Mouse (Mus musculus) midbrain, embryonic 15.5 days (tissue): ENCODE measurements at regions not wholly inside any gene's neighbourhood (a gene's known extent, or its start where the extent isn't known, plus 50 kb on each side); places are given as distances from the start of the nearest gene placed in this dataset.

Experiments used
- ATAC-seq: fragments of 200-750 bp; cut with Nextera tagmentation; replicated peaks from 2 replicates; pipeline ENCODE4 v1.8.0; 2017; ENCODE audit warnings: moderate TSS enrichment
- H3K27ac ChIP-seq: fragments of 300-500 bp; sonication (generic); 2 replicates; pipeline ENCODE4 v1.5.1; 2015; ENCODE audit warnings: mild to moderate bottlenecking, inconsistent platforms
- H3K27me3 ChIP-seq: fragments of 300-500 bp; sonication (generic); replicated peaks from 2 replicates; pipeline ENCODE4 v1.6.1; 2015; ENCODE audit warnings: inconsistent platforms
- H3K36me3 ChIP-seq: fragments of 300-500 bp; sonication (generic); replicated peaks from 2 replicates; pipeline ENCODE4 v1.6.1; 2015; ENCODE audit warnings: inconsistent platforms
- H3K4me1 ChIP-seq: fragments of 300-500 bp; sonication (generic); 2 replicates; pipeline ENCODE4 v1.6.1; 2015; ENCODE audit warnings: inconsistent platforms
- H3K4me2 ChIP-seq: fragments of 300-500 bp; sonication (generic); 2 replicates; pipeline ENCODE4 v1.6.1; 2015; ENCODE audit warnings: inconsistent platforms, mild to moderate bottlenecking, moderate library complexity
- H3K4me3 ChIP-seq: fragments of 300-500 bp; sonication (generic); 2 replicates; pipeline ENCODE4 v1.5.1; 2015; ENCODE audit warnings: mild to moderate bottlenecking, inconsistent platforms
- H3K9ac ChIP-seq: fragments of 300-500 bp; sonication (generic); 2 replicates; pipeline ENCODE4 v1.6.1; 2015; ENCODE audit warnings: mild to moderate bottlenecking, inconsistent platforms
- H3K9me3 ChIP-seq: fragments of 300-500 bp; sonication (generic); 2 replicates; pipeline ENCODE4 v1.6.1; 2016; ENCODE audit warnings: inconsistent platforms
- WGBS: fragments of 180-500 bp; shearing (Covaris S2); methylation state at CpG from one replicate; pipeline ENCODE4 v1.1.7; 2015; ENCODE audit warnings: mixed read lengths; 5-methylcytosine and 5-hydroxymethylcytosine counted together

- ATAC-seq, result no peak
- WGBS, result 10% methylated on average over 1 of the region's 1 CpGs
- no peak overlapping the region for H3K4me3 ChIP-seq
- 0 out of 2 replicates have a peak, but pooled peaks cover 4% of the 10 kb centered on the region for H3K4me1 ChIP-seq
- H3K27me3 ChIP-seq, result no peaks in the 10 kb centered on the region
- no peaks in the 10 kb centered on the region for H3K36me3 ChIP-seq
- no peak overlapping the region for H3K9ac ChIP-seq
- H3K4me2 ChIP-seq, result no peak overlapping the region
- no peaks in the 10 kb centered on the region for H3K9me3 ChIP-seq
- no peak overlapping the region for H3K27ac ChIP-seq
Observed at GRCm38 (mm10) chr14:24850491-24850890, 363.6 kb downstream of the Rps24 start.

GRCm38 (mm10) chr14:24854459-24854858 is 367.5 kb downstream of the Rps24 start:
- ATAC-seq, result no peak
- Histone ChIP-seq H3K9ac (no peak overlapping the region), H3K36me3 (no peaks in the 10 kb centered on the region), H3K9me3 (no peaks in the 10 kb centered on the region), H3K4me3 (no peak overlapping the region), H3K27ac (no peak overlapping the region), H3K4me1 (0 out of 2 replicates have a peak, but pooled peaks cover 4% of the 10 kb centered on the region), H3K27me3 (no peaks in the 10 kb centered on the region), H3K4me2 (no peak overlapping the region)
- WGBS, result 55% methylated on average over 4 of the region's 4 CpGs

GRCm38 (mm10) chr14:24862171-24862570 is 375.2 kb downstream of the Rps24 start:
- no peak for ATAC-seq
- no peaks in the 10 kb centered on the region for H3K27me3 ChIP-seq
- H3K36me3 ChIP-seq, result no peaks in the 10 kb centered on the region
- no peak overlapping the region for H3K4me3 ChIP-seq
- H3K27ac ChIP-seq, result no peak overlapping the region
- no peak overlapping the region for H3K9ac ChIP-seq
- H3K4me1 ChIP-seq, result no peaks in the 10 kb centered on the region
- no peak overlapping the region for H3K4me2 ChIP-seq
- WGBS, result 84% methylated on average over 8 of the region's 8 CpGs
- no peaks in the 10 kb centered on the region for H3K9me3 ChIP-seq

- H3K27me3 ChIP-seq, result no peaks in the 10 kb centered on the region
- H3K4me1 ChIP-seq, result no peaks in the 10 kb centered on the region
- WGBS, result 74% methylated on average over 7 of the region's 7 CpGs
- H3K9me3 ChIP-seq, result no peaks in the 10 kb centered on the region
- no peak overlapping the region for H3K27ac ChIP-seq
- ATAC-seq, result no peak
- no peak overlapping the region for H3K4me2 ChIP-seq
- no peak overlapping the region for H3K9ac ChIP-seq
- no peaks in the 10 kb centered on the region for H3K36me3 ChIP-seq
- no peak overlapping the region for H3K4me3 ChIP-seq
Observed at GRCm38 (mm10) chr14:24862661-24863060, 375.7 kb downstream of the Rps24 start.

GRCm38 (mm10) chr14:24863116-24863515 is 376.2 kb downstream of the Rps24 start:
- Histone ChIP-seq H3K9me3 (no peaks in the 10 kb centered on the region), H3K36me3 (no peaks in the 10 kb centered on the region), H3K27ac (no peak overlapping the region), H3K4me2 (no peak overlapping the region), H3K4me3 (no peak overlapping the region), H3K4me1 (no peaks in the 10 kb centered on the region), H3K27me3 (no peaks in the 10 kb centered on the region), H3K9ac (no peak overlapping the region)
- WGBS, result 75% methylated on average over 8 of the region's 8 CpGs
- ATAC-seq, result no peak

- H3K36me3 ChIP-seq, result no peaks in the 10 kb centered on the region
- H3K27me3 ChIP-seq, result no peaks in the 10 kb centered on the region
- ATAC-seq, result peak; percentile 30; the same call in 1 of the 2 replicates
- H3K27ac ChIP-seq, result 0 out of 2 replicates have a peak overlapping the region, but pooled peaks have one; percentile 21
- no peak overlapping the region for H3K4me2 ChIP-seq
- H3K4me3 ChIP-seq, result no peak overlapping the region
- H3K9me3 ChIP-seq, result no peaks in the 10 kb centered on the region
- H3K9ac ChIP-seq, result no peak overlapping the region
- WGBS, result 73% methylated on average over 6 of the region's 6 CpGs
- H3K4me1 ChIP-seq, result no peaks in the 10 kb centered on the region
Observed at GRCm38 (mm10) chr14:24865579-24866230, 378.8 kb downstream of the Rps24 start.

GRCm38 (mm10) chr14:24867816-24868215 is 380.9 kb downstream of the Rps24 start:
- H3K9me3 ChIP-seq, result no peaks in the 10 kb centered on the region
- H3K4me1 ChIP-seq, result no peaks in the 10 kb centered on the region
- H3K27me3 ChIP-seq, result no peaks in the 10 kb centered on the region
- WGBS, result 92% methylated on average over 6 of the region's 6 CpGs
- H3K27ac ChIP-seq, result no peak overlapping the region
- no peak for ATAC-seq
- H3K4me2 ChIP-seq, result no peak overlapping the region
- H3K4me3 ChIP-seq, result no peak overlapping the region
- H3K9ac ChIP-seq, result no peak overlapping the region
- H3K36me3 ChIP-seq, result no peaks in the 10 kb centered on the region

GRCm38 (mm10) chr14:24868756-24869155 is 381.8 kb downstream of the Rps24 start:
- ATAC-seq, result no peak
- H3K4me3 ChIP-seq, result no peak overlapping the region
- H3K27me3 ChIP-seq, result no peaks in the 10 kb centered on the region
- H3K4me1 ChIP-seq, result no peaks in the 10 kb centered on the region
- H3K27ac ChIP-seq, result no peak overlapping the region
- no peaks in the 10 kb centered on the region for H3K9me3 ChIP-seq
- no peak overlapping the region for H3K4me2 ChIP-seq
- 85% methylated on average over 6 of the region's 6 CpGs for WGBS
- H3K9ac ChIP-seq, result no peak overlapping the region
- H3K36me3 ChIP-seq, result no peaks in the 10 kb centered on the region

- Histone ChIP-seq H3K9ac (no peak overlapping the region), H3K4me1 (peaks cover 9% of the 10 kb centered on the region), H3K36me3 (no peaks in the 10 kb centered on the region), H3K27me3 (no peaks in the 10 kb centered on the region), H3K4me3 (no peak overlapping the region), H3K4me2 (no peak overlapping the region), H3K27ac (no peak overlapping the region), H3K9me3 (no peaks in the 10 kb centered on the region)
- ATAC-seq, result no peak
- WGBS, result 92% methylated on average over 3 of the region's 3 CpGs
Observed at GRCm38 (mm10) chr14:24870246-24870645, 383.3 kb downstream of the Rps24 start.

GRCm38 (mm10) chr14:24871392-24871998 is 384.6 kb downstream of the Rps24 start:
- Histone ChIP-seq H3K27me3 (no peaks in the 10 kb centered on the region), H3K36me3 (no peaks in the 10 kb centered on the region), H3K4me1 (peaks cover 22% of the 10 kb centered on the region), H3K4me2 (no peak overlapping the region), H3K27ac (no peak overlapping the region), H3K9ac (no peak overlapping the region), H3K4me3 (no peak overlapping the region), H3K9me3 (no peaks in the 10 kb centered on the region)
- WGBS, result 75% methylated on average over 10 of the region's 10 CpGs
- no peak for ATAC-seq

- H3K4me2 ChIP-seq, result no peak overlapping the region
- ATAC-seq, result no peak
- no peak overlapping the region for H3K4me3 ChIP-seq
- H3K9me3 ChIP-seq, result no peaks in the 10 kb centered on the region
- 44% methylated on average over 3 of the region's 3 CpGs for WGBS
- peaks cover 23% of the 10 kb centered on the region for H3K4me1 ChIP-seq
- H3K36me3 ChIP-seq, result no peaks in the 10 kb centered on the region
- no peak overlapping the region for H3K27ac ChIP-seq
- H3K27me3 ChIP-seq, result no peaks in the 10 kb centered on the region
- H3K9ac ChIP-seq, result no peak overlapping the region
Observed at GRCm38 (mm10) chr14:24872931-24873330, 386.0 kb downstream of the Rps24 start.

- no peak for ATAC-seq
- H3K36me3 ChIP-seq, result no peaks in the 10 kb centered on the region
- H3K27me3 ChIP-seq, result no peaks in the 10 kb centered on the region
- H3K9ac ChIP-seq, result no peak overlapping the region
- peaks cover 23% of the 10 kb centered on the region for H3K4me1 ChIP-seq
- no peak overlapping the region for H3K4me2 ChIP-seq
- WGBS, result 98% methylated on average over 3 of the region's 3 CpGs
- no peak overlapping the region for H3K4me3 ChIP-seq
- H3K27ac ChIP-seq, result no peak overlapping the region
- no peaks in the 10 kb centered on the region for H3K9me3 ChIP-seq
Observed at GRCm38 (mm10) chr14:24873406-24873805, 386.5 kb downstream of the Rps24 start.
